Mouse (Mus musculus) E14TG2a.4 (cell line): Measurements from ENCODE around the gene Pdzrn3.

Source experiments
- CTCF ChIP-seq: conservative IDR thresholded peaks from 2 replicates; pipeline ENCODE4 v1.5.1; 2014; ENCODE audit warnings: low read length
- POU5F1 ChIP-seq: IDR thresholded peaks from 2 replicates; pipeline ENCODE4 v1.6.1; 2014; ENCODE audit warnings: low read length, borderline replicate concordance

GRCm38 (mm10) chr6:101374186-101374585, 3.5 kb downstream of the Pdzrn3 start:
- TF ChIP-seq CTCF: no peak
- no peak for TF ChIP-seq POU5F1
